Mouse (Mus musculus) kidney, adult 18-20 months (tissue): ENCODE results near the gene Cfap157.

Source experiments
- DNase-seq: peaks from one replicate; pipeline ENCODE4 v3.0.0; 2021

Gene Cfap157

DNA sequence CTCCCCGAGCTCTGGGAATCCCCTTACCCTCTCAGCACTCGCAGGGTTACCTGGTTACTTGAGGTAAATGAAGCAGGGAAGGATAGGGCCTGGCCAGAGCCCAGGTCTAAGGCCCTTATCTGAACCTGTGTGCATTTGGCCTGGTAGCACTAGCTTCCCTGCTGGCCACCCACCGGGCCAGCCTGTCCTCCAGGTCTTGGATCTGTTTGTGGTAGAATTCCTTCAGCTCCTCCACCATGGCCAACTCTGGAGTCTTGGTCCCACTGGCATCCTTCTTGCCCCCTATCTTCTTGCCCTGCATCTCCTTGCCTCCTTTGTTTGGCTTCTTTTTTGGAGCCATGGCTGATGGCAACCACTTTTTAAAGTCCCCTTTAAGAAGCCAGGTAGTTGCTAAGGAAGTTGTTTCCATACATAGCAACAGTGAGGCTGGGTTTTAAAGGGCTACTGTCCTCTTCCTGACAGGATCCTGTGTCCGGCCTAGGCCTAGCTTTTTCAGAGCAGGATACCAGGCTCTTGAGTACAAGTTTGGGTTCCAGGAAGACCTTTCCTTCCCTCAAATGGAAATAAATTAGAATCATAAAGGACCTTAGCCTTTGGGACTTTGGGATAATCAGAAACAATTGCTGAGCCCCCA is at the start of gene Cfap157:
Cfap157 (minus strand) TSS at position 381 of the 634 bp plus-strand sequence.
- peak; percentile 13 for DNase-seq

GRCm38 (mm10) chr2:32828979-32829676 is 44.9 kb upstream of the Cfap157 start:
- no peak for DNase-seq

DNA sequence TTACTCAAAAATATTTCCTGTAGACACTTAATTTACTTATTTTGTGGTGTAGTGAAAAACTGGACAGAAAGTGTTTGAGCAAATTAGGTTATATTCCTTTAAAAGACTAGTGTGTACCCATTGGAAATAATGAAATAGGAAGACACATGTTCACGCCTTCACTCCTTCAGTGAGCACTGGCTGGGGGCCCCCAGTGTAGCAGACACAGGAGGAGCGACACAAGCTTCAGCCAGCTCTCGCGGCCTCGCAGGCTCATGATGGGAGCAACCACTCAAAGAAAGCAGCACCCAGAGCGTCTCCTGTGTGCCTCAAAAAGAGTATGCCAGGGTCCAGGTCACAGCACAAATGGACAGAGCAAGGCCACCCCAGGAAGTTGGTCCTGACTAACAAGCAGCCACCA is 41.6 kb upstream of the Cfap157 start:
- no peak for DNase-seq

DNA sequence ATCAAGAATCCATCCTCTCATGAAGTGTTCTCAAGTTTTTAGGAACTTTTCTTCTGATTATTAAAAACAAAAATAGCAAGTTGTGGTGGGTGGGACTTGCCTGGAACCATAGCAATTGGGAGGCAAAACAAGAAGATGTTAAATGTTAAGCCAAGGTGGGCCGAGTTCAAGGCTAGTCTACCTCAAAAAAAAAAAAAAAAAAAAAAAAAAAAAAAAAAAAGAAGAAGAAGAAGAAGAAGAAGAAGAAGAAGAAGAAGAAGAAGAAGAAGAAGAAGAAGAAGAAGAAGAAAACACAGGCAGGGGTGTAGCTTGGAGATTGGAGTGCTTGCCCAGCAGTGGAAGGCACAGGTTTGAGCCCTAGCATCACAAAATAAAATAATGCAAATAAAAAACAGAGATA is 40.5 kb upstream of the Cfap157 start:
- DNase-seq, result no peak

GRCm38 (mm10) chr2:32824181-32824580 is 40.0 kb upstream of the Cfap157 start:
- DNase-seq, result no peak

GRCm38 (mm10) chr2:32823579-32824154 is 39.4 kb upstream of the Cfap157 start:
- no peak for DNase-seq

- DNase-seq, result no peak
These were observed 38.9 kb upstream of the Cfap157 start for GRCm38 (mm10) chr2:32823153-32823552.

GRCm38 (mm10) chr2:32822643-32823042 is 38.4 kb upstream of the Cfap157 start:
- no peak for DNase-seq

DNA sequence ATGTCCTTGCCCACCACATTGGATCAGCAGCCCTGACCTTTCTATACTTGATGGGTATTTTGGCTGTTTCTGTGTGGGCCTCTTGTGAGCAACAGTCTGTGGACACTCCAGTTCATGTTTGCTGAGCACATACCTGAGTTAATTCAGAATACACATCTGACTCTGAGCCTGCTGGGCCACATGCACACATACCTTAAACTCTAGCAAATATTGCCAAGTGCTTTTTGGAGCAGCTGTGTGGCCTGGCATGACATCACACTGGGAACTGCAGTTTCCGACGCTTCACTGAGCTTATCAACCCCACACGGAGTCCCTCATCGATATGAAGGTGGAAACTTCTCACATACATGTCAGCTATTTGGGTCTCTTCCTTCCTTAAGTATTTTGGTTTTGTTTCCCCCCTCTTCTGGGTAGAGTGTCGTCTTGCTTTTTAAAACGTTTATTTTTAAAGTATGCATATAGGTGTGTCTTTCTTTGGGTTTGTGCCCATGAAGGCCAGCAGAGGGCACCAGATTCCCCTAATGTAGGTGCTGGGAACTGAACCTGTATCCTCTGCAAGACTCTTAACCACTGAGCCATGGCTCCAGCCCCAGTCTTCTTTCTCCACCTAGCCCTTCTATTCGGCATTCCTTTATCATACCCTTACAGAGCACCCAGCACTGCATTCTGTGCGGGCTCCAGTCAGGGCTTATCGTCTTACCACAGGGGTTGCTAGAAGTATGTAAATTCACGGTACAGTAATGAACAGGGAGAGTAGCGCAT is 37.0 kb upstream of the Cfap157 start:
- DNase-seq, result peak; percentile 51

DNA sequence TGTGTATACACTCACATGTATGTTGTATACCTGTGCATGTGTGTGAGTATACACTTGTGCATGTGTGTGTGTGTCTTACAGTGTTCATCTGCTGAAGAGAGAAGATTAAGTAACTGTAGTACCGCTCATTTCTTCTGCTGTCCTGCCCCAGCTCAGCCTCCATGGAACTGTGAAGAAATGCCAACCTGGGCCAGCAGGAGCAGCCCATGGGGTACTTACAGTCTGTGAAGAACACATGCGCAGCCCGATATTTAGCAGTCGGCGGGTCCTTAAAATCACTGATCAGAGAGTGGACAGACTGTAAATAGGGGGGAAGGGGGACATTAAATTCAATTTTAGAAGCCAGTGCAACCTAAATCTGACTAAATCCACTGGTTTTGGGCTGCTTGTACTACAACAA is 34.0 kb upstream of the Cfap157 start:
- no peak for DNase-seq

GRCm38 (mm10) chr2:32817589-32817988 is 33.4 kb upstream of the Cfap157 start:
- DNase-seq, result no peak

DNA sequence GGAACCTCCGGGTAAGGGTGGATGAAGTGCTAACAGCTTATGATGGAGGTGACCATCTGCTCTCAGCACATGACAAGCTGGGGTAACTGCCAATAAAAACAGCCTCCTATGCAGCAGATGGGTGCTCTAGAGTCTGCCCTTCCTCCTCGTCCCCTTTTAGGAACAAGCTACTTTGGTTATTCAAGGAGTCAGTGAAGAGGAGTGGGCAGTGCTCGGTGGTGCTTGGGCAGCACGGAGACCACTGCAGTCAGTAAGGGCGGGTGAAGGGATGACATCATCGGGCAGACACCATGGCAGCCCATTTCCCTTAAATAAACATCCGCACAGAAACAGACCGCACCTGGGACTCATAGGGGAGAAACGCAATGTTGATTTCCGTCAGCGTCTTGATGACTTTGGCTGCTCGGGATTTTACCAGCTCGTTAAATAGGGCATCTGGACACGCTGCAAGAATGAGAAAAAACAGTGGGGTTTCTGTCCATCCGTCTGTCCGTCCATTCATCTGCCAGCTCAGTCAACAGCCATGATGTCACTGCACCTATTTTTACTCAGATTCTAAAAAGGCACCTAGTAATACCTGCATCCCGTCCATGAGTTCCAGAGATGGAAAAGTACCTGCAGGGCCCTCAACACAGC is 32.8 kb upstream of the Cfap157 start:
- DNase-seq, result no peak

DNA sequence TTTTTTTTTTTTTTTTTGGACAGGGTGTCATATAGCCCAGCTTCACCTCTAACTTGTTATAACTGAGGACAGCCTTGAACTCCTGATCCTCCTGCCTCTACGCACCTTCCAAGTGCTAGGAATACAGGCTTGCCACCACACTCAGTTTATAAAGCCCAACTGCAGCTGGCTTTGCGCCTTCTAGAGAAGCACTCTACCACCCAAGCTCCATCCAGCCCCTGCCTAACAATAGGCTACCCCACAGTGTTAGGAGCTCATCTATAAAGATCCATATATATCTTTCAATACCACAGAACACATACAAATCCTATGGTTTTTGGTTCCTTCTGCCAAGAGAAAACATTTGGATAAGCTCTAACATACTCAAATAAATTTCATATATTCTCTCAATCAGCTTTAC is 32.3 kb upstream of the Cfap157 start:
- no peak for DNase-seq

GRCm38 (mm10) chr2:32811959-32812358 is 27.7 kb upstream of the Cfap157 start:
- DNase-seq, result no peak

DNA sequence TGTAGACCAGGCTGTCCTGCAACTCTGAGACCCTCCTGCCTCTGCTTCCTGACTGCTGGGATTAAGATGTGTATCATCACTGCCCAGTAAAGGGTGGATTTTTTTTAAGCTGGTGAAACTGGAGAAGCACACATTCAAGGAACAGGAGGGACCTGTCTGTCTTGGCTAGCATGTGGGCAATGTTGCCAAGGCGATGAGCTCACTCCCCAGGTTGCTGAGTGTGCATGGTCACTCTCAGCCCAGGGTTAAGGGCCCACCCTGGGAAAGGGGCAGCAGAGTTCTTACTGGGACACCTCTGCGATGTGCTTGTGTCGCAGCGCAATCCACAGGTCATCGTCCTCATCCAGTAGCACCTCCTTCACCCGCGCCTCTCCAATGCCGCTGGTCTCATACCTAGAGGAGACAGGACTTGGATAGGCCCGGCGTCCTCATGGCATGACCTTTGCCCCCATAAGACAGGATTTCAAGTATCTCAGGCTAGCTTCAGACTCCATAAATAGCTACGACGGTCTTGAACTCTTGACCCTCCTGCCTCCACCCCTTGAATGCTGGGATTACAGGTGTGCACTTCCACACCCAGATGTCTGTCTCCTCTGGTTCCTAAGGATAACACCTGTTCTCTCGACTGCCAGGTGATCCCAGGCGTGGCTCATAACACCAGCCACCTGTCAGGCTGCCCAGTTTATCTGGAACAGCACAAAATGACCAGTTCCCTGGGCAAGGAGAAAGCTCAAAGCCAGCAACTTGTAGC is 24.8 kb upstream of the Cfap157 start:
- DNase-seq, result no peak

GRCm38 (mm10) chr2:32798251-32798962 is 14.2 kb upstream of the Cfap157 start:
- no peak for DNase-seq

DNA sequence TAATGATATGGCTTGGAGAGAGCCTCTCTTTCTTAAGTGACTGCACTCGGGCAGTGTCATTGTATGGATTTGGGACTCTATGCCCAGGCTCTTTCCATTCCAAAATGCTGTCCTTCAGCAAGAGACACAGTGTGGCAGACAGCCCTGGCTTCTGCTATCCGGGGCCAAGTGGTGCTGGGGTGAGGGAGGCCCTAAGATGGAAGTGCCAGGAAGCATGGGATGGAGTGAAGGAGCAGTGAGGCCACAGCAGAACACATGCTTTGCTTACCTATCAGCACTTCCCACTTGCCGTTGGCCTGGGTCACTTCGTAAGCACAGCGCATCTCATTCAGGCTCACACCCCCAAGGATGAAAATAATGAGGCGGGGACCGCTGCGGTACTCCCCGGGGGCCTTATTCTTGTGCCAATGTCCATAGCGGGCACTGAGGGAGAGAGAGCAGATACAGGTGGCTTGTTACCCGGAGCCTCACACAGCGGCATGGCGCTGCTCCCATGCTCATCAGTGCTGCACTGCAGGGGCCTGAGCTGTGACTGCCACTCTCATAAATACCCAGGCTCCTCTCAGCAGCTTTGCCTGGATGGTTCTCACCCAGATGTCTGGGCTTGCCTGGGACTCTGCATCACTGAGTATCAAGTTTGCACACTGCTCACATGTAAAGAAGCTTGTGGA is 11.7 kb upstream of the Cfap157 start:
- DNase-seq, result no peak

GRCm38 (mm10) chr2:32791297-32791696 is 7.1 kb upstream of the Cfap157 start:
- no peak for DNase-seq

- DNase-seq, result no peak
These were observed 4.4 kb upstream of the Cfap157 start for GRCm38 (mm10) chr2:32788581-32788980.

- DNase-seq, result no peak
These were observed 2.9 kb upstream of the Cfap157 start for GRCm38 (mm10) chr2:32787176-32787575.

GRCm38 (mm10) chr2:32781710-32782109 is 2.5 kb downstream of the Cfap157 start:
- DNase-seq, result no peak
